Mouse (Mus musculus): ENCODE measurements around the gene Klhl29.
A peak's percentile ranks its signal among the peaks of the same experiment; 100 is the strongest.

Klhl29 gene

DNA sequence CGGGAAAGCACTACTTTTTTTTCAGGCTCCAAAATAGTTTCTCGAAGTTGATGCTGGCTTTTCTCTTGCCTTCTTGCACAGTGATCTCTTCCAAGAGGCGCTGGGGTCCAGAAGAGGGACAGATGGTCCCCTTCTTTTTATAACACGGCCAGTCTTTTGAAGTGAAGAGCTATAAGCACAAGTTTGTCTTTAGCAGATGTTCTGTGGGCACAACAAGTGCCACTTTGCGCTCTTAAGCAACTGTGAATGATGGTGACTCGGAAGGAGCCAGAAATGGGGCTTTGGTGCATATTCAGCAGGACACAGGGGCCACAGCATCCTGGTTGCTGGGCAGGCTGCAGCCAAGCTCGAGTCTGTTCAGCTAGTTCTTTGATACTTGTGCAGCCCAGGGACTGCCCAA is 249.6 kb downstream of the Klhl29 start:
- DNase-seq (ENCODE audit: low spot score): no peak

DNA sequence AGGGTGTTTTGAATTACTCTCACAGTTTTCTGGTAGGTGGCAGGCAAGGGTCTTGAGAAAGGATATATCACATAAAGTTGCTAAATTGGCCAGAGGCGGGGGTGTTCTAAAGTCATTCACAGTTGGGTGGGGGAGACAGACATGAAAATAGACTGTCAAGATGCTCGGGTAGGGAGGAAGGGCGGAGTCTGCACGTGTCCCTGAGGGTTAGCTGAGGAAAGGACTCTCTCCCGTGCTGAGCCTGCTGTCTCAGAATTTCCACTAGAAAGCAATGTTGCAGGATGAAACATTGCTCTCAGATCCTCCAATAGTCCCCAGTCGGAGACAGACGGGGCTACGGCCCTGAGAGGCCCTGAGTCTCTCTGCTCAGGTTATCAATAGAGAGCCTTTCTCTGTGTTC is 252.5 kb downstream of the Klhl29 start:
- no peak for DNase-seq (ENCODE audit: low spot score)

DNA sequence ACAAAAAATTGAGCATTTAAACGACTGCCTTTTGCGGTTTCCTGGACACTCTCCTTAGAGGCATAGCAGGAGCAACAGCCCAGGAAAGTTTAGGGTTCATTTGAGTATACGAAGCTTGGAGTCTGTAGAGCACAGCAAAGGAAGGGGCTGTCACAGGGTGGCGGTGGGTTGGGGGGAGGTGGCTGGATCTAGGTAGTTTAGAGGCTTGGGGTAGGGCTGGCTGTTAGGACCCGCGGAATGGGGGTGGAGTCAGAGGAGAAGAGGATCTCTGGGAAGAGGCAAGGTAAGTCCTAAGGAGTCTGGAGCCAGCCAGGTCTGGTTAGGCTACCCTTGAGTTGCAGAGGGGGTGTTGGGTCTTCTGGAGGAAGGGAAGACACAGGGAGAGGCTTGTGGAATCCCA is 255.2 kb downstream of the Klhl29 start:
- DNase-seq (ENCODE audit: low spot score): no peak

- peak; percentile 78 for DNase-seq (ENCODE audit: low spot score)
Measured at GRCm38 (mm10) chr12:5119726-5120125, 255.8 kb downstream of the Klhl29 start.

GRCm38 (mm10) chr12:5119286-5119685 is 256.2 kb downstream of the Klhl29 start:
- no peak for DNase-seq (ENCODE audit: low spot score)

GRCm38 (mm10) chr12:5116605-5117004 is 258.9 kb downstream of the Klhl29 start:
- DNase-seq (ENCODE audit: low spot score): no peak

DNA sequence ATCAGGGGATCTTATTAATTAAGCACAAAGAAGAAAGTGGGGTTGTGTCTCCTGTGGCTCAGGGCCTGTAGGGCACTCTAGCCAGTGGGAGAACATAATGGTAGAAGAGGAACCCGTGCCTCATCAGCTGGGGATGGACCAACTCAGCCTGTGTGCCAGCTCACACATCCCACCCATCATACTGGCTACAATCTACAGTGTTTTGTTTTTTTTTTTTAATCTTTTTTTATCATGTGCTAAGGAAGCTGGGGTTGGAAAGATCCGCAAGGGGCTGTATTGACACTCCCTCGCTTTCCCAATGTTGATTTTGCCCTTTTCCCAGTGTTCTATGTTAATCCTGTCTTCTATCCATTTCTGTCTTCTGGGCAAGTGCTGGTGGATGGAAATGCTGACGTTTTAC is 260.9 kb downstream of the Klhl29 start:
- no peak for DNase-seq (ENCODE audit: low spot score)

DNA sequence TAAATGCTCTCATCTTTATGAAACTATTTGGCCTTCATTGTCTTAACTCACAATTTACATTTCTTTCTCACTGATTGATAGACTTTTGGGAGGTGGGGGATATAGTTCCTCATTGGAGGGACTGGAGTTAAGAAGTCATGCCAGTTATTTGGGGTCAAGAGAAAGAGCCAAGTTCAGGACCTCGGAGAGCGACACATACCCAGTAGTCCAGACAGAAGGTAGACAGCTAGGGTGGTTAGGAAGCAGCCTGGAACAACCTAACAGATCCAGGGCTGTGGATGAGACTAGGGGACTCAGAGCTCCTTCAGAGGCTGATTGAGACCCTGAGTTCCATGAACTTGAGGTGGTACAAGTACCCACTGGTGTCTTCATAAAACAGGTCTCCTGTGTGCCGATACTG is 264.1 kb downstream of the Klhl29 start:
- no peak for DNase-seq (ENCODE audit: low spot score)

DNA sequence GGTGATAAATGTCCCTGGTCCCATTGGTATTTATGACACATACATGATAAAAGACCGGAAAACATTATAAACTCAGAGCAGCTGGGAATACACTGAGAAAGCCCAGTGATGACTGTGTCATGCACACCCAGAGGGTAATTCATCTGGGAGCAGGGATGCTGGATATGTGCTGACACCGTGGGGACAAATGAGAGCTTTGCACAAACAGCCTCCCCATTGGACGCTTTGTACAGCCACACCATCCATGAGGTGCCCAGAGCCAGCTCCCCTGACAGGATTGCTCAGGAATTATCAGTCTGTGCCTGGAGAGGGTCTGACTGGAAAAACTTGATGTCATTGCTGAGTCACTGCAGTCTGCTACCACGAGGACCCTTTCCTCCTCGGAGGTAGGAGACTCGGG is 266.9 kb downstream of the Klhl29 start:
- DNase-seq (ENCODE audit: low spot score): no peak

- no peak for DNase-seq (ENCODE audit: low spot score)
Measured at GRCm38 (mm10) chr12:5107795-5108194, 267.7 kb downstream of the Klhl29 start.

DNA sequence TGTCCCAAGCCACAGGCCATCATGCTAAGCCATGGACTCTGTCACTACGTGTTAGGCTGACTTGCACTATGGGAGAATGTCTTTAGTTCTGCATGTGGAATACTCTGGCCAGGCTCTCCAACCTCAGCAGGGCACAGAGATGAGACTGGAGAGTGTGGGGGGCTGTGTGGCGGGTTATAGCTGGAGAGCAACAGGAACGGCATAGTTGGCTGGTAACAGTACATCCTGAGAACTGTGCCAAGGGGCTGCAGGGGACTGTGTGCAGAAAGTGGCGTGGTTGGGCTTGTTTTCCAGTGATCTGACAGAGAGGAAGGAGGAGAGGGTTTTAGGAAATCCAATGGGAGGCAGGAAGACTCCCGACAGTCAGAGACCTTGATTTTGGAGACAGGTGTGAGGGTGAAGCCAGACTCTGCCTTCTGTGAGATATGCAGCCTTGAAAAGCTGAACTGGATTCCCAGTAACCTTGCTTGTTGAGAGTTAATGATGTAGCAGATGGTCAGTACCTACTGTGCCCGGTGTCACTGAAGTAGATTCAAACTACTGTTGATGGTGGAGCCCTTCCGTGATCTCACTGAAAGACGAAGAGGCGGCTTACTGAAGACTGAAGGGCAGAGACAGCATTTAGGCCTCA is 270.9 kb downstream of the Klhl29 start:
- DNase-seq (ENCODE audit: low spot score): no peak

DNA sequence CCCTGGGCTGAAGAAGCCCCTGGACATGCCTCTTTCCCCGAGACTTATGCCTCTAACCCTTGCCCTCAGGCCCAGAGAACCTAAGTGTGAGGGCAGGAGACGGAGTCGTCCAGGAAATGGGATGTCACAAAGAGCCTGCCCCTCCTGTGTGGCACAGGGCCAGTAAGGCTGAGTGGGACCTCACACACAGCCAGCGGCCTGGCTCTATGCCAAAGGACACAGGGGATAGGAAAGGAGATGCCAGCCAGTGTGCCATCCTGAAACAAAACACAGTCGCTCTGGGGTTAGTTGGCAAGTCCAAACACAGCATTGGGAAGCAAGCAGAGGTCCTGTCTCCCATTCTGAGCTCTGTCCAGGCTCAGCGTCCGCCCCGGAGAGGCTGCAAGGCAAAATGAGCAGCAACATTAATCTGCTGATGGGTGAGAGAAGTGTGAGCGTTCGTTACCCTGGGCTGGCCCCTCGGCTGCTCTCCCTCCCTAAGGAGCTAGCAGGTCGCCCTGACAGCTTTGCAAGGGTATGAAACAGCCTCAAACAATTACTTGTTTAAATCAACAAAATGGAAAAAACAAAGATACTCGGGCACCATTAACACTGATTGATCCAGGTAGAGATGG is 274.0 kb downstream of the Klhl29 start:
- DNase-seq (ENCODE audit: low spot score): peak; percentile 35

- DNase-seq (ENCODE audit: low spot score): peak; percentile 12
Measured at GRCm38 (mm10) chr12:5099572-5099971, 275.9 kb downstream of the Klhl29 start.

DNA sequence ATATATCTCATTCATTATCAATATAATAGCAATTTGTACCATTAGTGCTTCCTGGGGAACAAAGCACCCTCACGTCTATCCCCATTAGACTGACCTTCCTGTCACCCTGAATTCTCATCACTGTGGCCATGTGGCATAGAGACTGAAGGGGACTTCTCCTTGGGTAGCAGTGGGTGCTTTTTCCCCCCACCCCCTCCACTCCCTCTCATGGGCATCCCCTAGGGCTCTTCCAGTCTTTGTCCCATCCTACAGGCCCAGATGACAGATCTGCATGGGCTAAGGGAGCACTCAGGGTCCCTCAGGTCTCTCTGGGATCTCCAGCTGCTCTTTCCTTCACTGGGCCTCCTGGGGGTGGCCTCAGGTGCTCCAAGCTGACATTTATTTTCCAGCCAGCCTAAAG is 286.8 kb downstream of the Klhl29 start:
- DNase-seq (ENCODE audit: low spot score): no peak

GRCm38 (mm10) chr12:5087787-5088519 is 287.5 kb downstream of the Klhl29 start:
- DNase-seq (ENCODE audit: low spot score): peak; percentile 66

DNA sequence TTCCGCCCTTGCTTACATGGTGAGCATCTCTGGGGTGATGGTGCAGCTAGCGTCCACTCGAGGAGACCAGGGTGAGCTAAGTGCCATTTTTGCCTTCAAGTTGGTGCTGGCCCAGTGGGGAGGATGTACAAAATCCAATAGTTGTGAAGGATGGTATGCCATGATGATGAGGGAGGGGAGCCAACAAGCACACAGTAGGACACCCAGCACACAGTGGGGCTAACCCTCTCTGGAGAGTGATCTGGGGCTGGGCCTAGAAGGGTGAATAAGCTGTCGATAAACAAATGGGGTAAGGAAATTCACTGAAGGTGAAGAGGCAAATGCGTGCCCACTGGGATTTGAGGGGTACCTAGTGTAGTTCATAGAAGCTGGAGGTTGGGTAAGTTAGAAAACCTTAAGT is 290.8 kb downstream of the Klhl29 start:
- no peak for DNase-seq (ENCODE audit: low spot score)

- DNase-seq (ENCODE audit: low spot score): no peak
Measured at GRCm38 (mm10) chr12:5081480-5081879, 294.0 kb downstream of the Klhl29 start.

- DNase-seq (ENCODE audit: low spot score): no peak
Measured at GRCm38 (mm10) chr12:5073191-5073590, 302.3 kb downstream of the Klhl29 start.

DNA sequence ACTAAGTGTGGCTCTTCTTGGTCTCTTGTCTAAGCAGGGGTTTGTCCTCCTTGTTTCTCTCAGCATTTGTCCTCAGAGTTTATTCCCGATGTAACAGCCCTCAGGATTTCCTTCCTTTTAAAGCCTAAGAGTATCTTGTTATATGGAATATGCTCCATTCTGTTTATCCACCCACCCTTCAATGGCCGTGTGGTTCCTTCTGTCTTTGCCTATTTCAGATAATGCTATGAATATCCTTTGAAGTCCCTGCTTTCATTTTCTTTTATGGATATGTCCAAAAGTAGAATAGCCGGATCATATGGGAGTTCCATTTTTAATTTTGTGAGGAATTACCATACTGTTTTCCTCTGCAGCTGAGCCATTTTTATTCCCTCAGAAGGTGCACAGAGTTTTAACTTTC is 305.4 kb downstream of the Klhl29 start:
- DNase-seq (ENCODE audit: low spot score): no peak

- no peak for DNase-seq (ENCODE audit: low spot score)
Measured at GRCm38 (mm10) chr12:5067590-5067989, 307.9 kb downstream of the Klhl29 start.

- DNase-seq (ENCODE audit: low spot score): no peak
Measured at GRCm38 (mm10) chr12:5048104-5048503, 327.4 kb downstream of the Klhl29 start.

DNA sequence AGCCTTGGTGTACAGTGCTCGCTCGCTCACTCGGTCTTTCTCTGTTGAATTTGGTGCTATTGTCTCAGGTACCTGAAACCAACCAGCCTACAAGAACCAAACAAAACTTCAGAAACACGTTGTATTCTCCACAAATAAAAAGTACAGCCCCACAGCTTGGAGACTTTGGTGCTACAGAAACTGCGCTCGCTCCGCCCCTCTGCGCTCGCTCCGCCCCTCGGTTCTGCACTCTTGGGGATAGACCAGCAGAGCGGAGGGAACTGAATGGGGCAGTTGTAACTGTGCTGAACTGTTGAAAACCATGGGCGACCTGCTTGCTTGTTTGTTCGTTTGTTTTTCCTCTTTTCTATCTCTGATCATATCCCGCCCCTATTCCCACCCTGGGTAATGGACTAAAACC is 331.3 kb downstream of the Klhl29 start:
- no peak for DNase-seq (ENCODE audit: low spot score)

DNA sequence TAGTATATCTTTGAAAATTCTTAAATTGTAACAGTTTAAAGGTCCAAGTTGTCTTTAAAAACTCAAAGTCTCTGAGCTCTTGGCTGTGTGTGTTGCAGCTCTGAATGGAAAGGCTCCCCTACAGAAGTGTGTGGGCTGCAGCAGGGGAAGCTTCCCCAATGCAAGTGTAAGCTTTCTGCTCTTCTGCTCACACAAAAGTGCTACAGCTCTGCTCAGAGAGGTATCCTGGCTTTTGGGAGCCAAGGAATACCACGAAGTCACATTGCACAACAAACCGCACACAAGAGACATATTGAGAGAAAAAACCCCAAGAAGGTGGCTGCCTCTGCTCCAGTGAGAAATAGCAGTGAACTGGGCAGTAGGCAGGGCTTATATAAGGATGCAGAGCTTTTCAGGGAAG is 337.5 kb downstream of the Klhl29 start:
- DNase-seq (ENCODE audit: low spot score): no peak

DNA sequence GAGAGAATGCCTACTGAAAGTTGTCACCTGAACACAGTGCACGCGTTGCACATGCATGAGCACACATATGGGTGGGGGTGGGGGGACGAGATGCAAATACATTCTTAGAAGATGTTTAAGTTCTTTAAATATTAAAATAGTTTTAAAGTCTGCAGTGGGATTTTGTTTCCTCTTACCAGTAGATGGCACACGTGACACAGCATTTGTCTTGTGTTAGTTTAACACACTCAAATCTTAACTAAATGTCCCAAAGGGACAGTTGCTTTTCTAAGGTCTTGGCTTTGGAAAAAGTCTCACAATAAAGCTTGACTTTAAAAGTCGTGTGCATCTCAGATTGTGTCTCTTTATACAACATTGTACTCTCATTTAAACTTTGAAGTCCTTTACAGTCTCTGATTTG is 346.4 kb downstream of the Klhl29 start:
- no peak for DNase-seq (ENCODE audit: low spot score)

Data from MN1 (cell line).